Mouse (Mus musculus) limb, embryonic 11.5 days (tissue): Measurements from ENCODE around the gene Scin. TPM values are rescaled to one million over a fixed set of nuclear protein-coding genes. Genes with fewer than 3 reads are reported as not detected.

Source experiments
- ATAC-seq: fragments of 200-750 bp; cut with Nextera tagmentation; 2 replicates; pipeline ENCODE4 v1.8.0; 2017; ENCODE audit warnings: low read depth; ENCODE audit not compliant: insufficient number of reproducible peaks, low FRiP score, low TSS enrichment
- DNase-seq: peaks from one replicate; pipeline ENCODE4 v3.0.0-alpha.2; 2015; ENCODE audit warnings: low spot score
- H3K27ac ChIP-seq: fragments of 300-500 bp; sonication (generic); replicated peaks from 2 replicates; pipeline ENCODE4 v1.5.1; 2014; ENCODE audit warnings: low read depth, mild to moderate bottlenecking, low read length
- H3K27me3 ChIP-seq: fragments of 300-500 bp; sonication (generic); 2 replicates; pipeline ENCODE4 v1.6.1; 2014; ENCODE audit warnings: mild to moderate bottlenecking, low read length, mixed read lengths; ENCODE audit not compliant: control insufficient read depth, insufficient read depth
- H3K36me3 ChIP-seq: fragments of 300-500 bp; sonication (generic); 2 replicates; pipeline ENCODE4 v1.6.1; 2014; ENCODE audit warnings: mild to moderate bottlenecking, low read length, moderate library complexity, mixed read lengths; ENCODE audit not compliant: control insufficient read depth, insufficient read depth
- H3K4me1 ChIP-seq: fragments of 300-500 bp; sonication (generic); 2 replicates; pipeline ENCODE4 v1.6.1; 2014; ENCODE audit warnings: low read length, mixed read lengths; ENCODE audit not compliant: control insufficient read depth, insufficient read depth
- H3K4me2 ChIP-seq: fragments of 300-500 bp; sonication (generic); 2 replicates; pipeline ENCODE4 v1.6.1; 2014; ENCODE audit warnings: low read depth, mild to moderate bottlenecking, moderate library complexity; ENCODE audit not compliant: severe bottlenecking
- H3K4me3 ChIP-seq: fragments of 300-500 bp; sonication (generic); 2 replicates; pipeline ENCODE4 v1.5.1; 2014; ENCODE audit warnings: low read depth, low read length
- H3K9ac ChIP-seq: fragments of 300-500 bp; sonication (generic); 2 replicates; pipeline ENCODE4 v1.6.1; 2014; ENCODE audit warnings: mild to moderate bottlenecking, low read length
- H3K9me3 ChIP-seq: fragments of 300-500 bp; sonication (generic); 2 replicates; pipeline ENCODE4 v1.6.1; 2016; ENCODE audit warnings: low read length; ENCODE audit not compliant: control insufficient read depth
- WGBS: fragments of 180-500 bp; shearing (Covaris S2); extraction: QIAGEN DNeasy Blood & Tissue Kit; methylation state at CpG from one replicate; pipeline ENCODE4 v1.1.7; 2014; 5-methylcytosine and 5-hydroxymethylcytosine counted together
- polyA plus RNA-seq: library from polyadenylated mRNA; unstranded; fragments of >200 nt; fragmentation: Nextera tagmentation; extraction: Ambion mirVana; gene quantifications from 2 replicates; pipeline ENCODE4 v1.2.1, GENCODE M21; 2014

The Scin gene
- polyA plus RNA-seq, 1 experiment from 2014 or later: 0.43 TPM

DNA sequence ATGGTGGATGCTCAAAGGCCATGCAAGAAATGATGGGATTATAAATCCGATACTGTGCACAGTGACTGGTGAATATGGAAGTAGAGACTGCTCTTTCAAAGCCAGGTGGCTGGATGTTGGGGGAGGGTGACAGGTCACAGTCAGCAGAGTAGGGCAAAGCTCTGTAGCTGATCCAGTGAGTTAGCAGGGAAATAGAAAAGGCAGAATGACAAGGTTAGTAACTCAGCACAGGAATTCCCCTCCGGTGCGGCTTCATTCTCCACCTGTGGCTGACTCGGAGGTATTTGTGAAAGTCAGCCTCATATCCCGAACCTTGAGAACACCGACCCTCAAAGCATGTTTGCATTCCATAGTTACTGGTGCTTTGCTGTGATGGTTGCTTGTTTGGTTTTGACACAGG, 17.0 kb downstream of the Scin start:
- no peak overlapping the region for H3K27ac ChIP-seq
- DNase-seq (no peak), ATAC-seq (no peak)
- no peaks in the 10 kb centered on the region for H3K27me3 ChIP-seq
- no peak overlapping the region for H3K4me3 ChIP-seq
- H3K36me3 ChIP-seq: no peaks in the 10 kb centered on the region
- 91% methylated on average over 6 of the region's 6 CpGs for WGBS
- H3K9ac ChIP-seq: no peak overlapping the region
- H3K9me3 ChIP-seq: no peaks in the 10 kb centered on the region
- H3K4me2 ChIP-seq: no peak overlapping the region
- H3K4me1 ChIP-seq: no peaks in the 10 kb centered on the region

DNA sequence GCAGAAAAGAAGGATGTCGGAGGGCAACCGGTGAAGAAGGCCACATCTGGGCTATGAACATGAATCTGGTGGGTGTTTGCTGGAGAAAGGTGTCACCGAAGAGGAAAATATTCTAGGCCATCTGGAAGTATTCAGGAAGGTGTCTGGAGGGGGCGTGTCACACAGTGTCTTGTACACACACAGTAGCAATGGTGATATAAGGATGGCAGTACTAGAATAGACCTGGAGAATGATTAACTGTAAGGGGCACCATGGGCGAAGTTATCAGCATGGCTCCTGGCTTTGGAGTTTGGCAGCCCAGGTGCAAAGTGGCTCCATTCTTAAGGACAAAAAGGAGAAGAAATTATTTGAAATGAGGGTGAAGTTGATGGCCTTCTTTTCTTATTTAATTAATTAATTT, 17.8 kb downstream of the Scin start:
- H3K36me3 ChIP-seq: no peaks in the 10 kb centered on the region
- no peak overlapping the region for H3K4me2 ChIP-seq
- no peak overlapping the region for H3K27ac ChIP-seq
- H3K9ac ChIP-seq: no peak overlapping the region
- DNase-seq: no peak
- no peak overlapping the region for H3K4me3 ChIP-seq
- no peaks in the 10 kb centered on the region for H3K27me3 ChIP-seq
- no peak for ATAC-seq
- 82% methylated on average over 5 of the region's 5 CpGs for WGBS
- no peaks in the 10 kb centered on the region for H3K4me1 ChIP-seq
- no peaks in the 10 kb centered on the region for H3K9me3 ChIP-seq

DNA sequence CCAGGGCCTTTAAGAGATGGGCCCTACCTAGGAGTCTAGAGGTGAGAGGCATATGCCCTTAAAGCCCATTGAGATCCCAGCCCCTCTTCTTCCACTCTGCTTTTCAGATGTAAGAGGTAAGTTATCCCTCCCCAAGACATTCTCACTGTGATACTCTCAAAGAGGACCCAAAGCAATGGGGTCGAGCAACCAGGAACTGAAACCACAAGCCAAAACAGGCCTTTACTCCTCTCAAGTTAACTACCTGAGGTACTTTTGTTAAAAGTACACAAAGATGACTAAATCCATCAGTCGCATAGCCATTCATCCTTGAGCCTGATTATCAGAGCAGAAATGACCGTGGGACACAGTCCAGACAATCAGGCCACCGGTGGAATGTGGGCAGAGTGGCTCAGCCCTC, 19.1 kb downstream of the Scin start:
- Histone ChIP-seq H3K4me2 (no peak overlapping the region), H3K4me1 (no peaks in the 10 kb centered on the region), H3K27ac (no peak overlapping the region), H3K9ac (no peak overlapping the region), H3K4me3 (no peak overlapping the region), H3K27me3 (no peaks in the 10 kb centered on the region), H3K9me3 (no peaks in the 10 kb centered on the region), H3K36me3 (no peaks in the 10 kb centered on the region)
- 90% methylated on average over 4 of the region's 4 CpGs for WGBS
- DNase-seq (no peak), ATAC-seq (no peak)

DNA sequence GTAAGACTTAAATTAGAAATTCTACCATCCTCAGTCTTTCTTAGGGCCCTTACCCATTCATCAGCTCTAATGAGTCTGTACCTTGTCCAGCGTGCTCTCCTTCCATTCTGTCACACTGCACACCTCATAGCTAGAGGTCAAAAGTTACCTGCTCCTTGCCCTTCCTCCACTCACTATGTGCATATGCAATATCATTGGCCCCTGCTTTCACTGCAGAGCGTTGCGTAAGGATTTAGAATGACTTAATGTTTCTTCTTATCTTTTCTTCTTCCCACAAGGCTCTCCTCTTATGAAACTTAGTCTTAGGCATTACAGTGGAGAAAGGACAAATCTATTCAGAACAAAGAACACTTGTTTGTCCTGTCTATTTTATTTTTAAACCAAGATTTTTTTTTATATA, 20.0 kb downstream of the Scin start:
- 87% methylated on average over 3 of the region's 3 CpGs for WGBS
- no peaks in the 10 kb centered on the region for H3K27me3 ChIP-seq
- H3K36me3 ChIP-seq: no peaks in the 10 kb centered on the region
- H3K9me3 ChIP-seq: no peaks in the 10 kb centered on the region
- DNase-seq (no peak), ATAC-seq (no peak)
- no peak overlapping the region for H3K9ac ChIP-seq
- no peak overlapping the region for H3K4me3 ChIP-seq
- no peaks in the 10 kb centered on the region for H3K4me1 ChIP-seq
- no peak overlapping the region for H3K4me2 ChIP-seq
- H3K27ac ChIP-seq: no peak overlapping the region

DNA sequence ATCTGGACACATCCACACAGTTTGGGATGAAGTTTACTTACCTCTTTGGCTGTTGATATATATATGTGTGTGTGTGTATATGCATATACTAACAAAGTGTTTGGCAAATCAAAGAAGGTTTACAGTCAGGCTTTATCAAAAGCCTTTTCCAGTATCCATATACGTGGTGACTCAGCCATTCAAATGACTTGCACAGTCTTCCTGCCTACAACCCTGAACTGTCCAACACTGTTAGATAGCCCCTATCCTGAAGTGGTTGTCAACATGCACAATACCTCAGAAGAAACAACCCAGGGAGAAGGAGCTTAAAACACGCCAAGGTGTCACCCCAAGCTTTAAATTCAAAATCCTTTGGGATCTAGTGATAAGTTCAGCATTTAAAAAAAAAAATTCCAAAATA, 20.4 kb downstream of the Scin start:
- Histone ChIP-seq H3K9ac (no peak overlapping the region), H3K36me3 (no peaks in the 10 kb centered on the region), H3K4me1 (no peaks in the 10 kb centered on the region), H3K4me3 (no peak overlapping the region), H3K4me2 (no peak overlapping the region), H3K27ac (no peak overlapping the region), H3K27me3 (no peaks in the 10 kb centered on the region), H3K9me3 (no peaks in the 10 kb centered on the region)
- DNase-seq (no peak), ATAC-seq (no peak)
- 83% methylated on average over 2 of the region's 2 CpGs for WGBS

DNA sequence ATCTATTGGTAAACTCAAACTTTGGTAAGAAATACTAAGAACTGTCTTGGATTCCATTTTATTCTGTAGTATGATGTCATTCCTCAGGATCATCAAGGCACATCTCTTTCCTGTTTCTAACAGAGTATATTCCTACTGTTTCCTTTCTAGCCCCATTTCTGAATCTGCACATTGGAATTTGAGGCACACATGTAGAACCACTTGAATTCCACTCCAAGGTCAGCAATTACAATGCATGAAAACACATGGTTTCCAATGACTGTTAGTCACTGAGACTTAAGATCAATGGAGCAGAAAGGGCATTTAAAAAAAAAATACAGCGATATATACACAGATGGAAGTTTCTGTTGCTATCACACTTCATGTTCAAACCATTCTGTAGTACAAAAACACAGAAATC, 24.8 kb downstream of the Scin start:
- H3K27ac ChIP-seq: no peak overlapping the region
- H3K9me3 ChIP-seq: no peaks in the 10 kb centered on the region
- H3K36me3 ChIP-seq: no peaks in the 10 kb centered on the region
- DNase-seq (no peak), ATAC-seq (no peak)
- no peak overlapping the region for H3K4me2 ChIP-seq
- H3K4me3 ChIP-seq: no peak overlapping the region
- H3K9ac ChIP-seq: no peak overlapping the region
- no peaks in the 10 kb centered on the region for H3K4me1 ChIP-seq
- no peaks in the 10 kb centered on the region for H3K27me3 ChIP-seq
- 91% methylated on average over 1 of the region's 1 CpGs for WGBS

DNA sequence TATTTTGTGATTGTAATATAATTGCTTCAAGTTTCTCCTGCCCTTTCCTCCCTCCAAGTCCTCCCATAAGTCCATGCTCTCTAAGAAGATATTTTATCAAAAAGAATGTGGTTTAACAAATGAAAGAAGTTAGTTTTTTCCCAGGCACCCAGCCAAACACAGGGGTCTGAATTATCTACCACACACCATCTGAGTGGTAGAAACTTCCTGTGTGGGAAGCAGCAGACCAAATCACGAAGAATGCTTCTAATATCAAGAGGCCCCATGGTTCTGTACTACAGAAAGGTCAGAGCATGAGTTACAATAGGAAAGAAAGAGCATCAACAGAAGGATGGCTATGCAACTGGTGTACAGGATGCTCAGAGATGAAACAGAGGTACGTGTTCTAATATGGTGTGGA, 25.9 kb downstream of the Scin start:
- H3K9ac ChIP-seq: no peak overlapping the region
- no peak overlapping the region for H3K4me2 ChIP-seq
- H3K27ac ChIP-seq: no peak overlapping the region
- H3K27me3 ChIP-seq: no peaks in the 10 kb centered on the region
- no peaks in the 10 kb centered on the region for H3K36me3 ChIP-seq
- no peak overlapping the region for H3K4me3 ChIP-seq
- DNase-seq (no peak), ATAC-seq (no peak)
- H3K4me1 ChIP-seq: no peaks in the 10 kb centered on the region
- 82% methylated on average over 2 of the region's 2 CpGs for WGBS
- H3K9me3 ChIP-seq: no peaks in the 10 kb centered on the region

DNA sequence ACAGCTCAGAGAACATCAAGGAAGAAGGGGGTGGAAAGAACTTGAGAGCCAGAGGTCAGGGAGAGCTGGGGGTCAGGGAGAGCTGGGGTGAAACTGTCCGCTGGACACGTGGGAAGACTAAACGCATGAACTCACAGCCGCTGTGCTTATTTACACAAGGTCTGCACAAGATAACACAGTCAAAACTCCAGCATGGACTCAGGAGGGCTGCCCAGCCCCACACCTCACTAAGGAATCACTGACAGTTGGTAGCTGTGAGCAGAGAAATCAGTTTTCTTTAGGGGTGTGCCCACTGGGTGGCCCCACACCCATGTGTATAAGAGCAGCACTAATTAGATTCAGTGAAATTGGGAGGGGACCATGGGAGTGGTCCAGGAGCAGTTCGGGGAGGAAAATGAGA, 27.2 kb downstream of the Scin start:
- no peaks in the 10 kb centered on the region for H3K9me3 ChIP-seq
- H3K4me2 ChIP-seq: no peak overlapping the region
- WGBS: 81% methylated on average over 5 of the region's 5 CpGs
- no peaks in the 10 kb centered on the region for H3K36me3 ChIP-seq
- H3K27me3 ChIP-seq: no peaks in the 10 kb centered on the region
- H3K4me3 ChIP-seq: no peak overlapping the region
- H3K9ac ChIP-seq: no peak overlapping the region
- H3K27ac ChIP-seq: no peak overlapping the region
- no peaks in the 10 kb centered on the region for H3K4me1 ChIP-seq
- ATAC-seq (no peak), DNase-seq (no peak)

DNA sequence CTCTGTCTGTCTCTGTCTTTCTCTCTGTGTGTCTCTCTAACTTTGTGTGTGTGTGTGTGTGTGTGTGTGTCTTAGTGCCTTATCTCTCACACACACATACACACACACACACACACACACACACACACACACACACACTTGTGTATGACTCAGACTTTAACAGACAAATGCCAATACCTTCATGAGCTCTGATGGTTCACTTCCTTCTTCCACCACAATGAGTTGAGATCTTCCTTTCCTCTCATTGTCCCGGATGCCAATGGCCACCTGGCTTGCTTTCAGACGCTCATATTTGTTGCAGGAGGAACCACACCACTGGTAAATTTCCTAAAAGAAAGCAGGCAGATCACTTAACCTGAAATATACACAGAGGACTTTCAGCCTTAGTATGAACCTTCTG, 29.3 kb downstream of the Scin start:
- Histone ChIP-seq H3K9ac (no peak overlapping the region), H3K36me3 (no peaks in the 10 kb centered on the region), H3K4me1 (no peaks in the 10 kb centered on the region), H3K27me3 (no peaks in the 10 kb centered on the region), H3K27ac (no peak overlapping the region), H3K4me3 (no peak overlapping the region), H3K9me3 (no peaks in the 10 kb centered on the region), H3K4me2 (no peak overlapping the region)
- WGBS: 86% methylated on average over 2 of the region's 2 CpGs
- ATAC-seq (no peak), DNase-seq (no peak)
